Mouse (Mus musculus) heart, adult 2 months (tissue): ENCODE measurements around the gene Olfr1233. TPM values are rescaled to one million over a fixed set of nuclear protein-coding genes. Genes with fewer than 3 reads are reported as not detected.

Source experiments
- DNase-seq, 2 experiments: peaks; one replicate each; pipeline ENCODE4 v3.0.0; 2021
- H3K27ac ChIP-seq: fragments of 200-600 bp; 2 replicates; pipeline ENCODE4 v1.8.1; 2022
- H3K27me3 ChIP-seq: fragments of 200-500 bp; 2 replicates; pipeline ENCODE4 v1.6.1; 2012; ENCODE audit warnings: mild to moderate bottlenecking, low read length, inconsistent platforms, mixed read lengths; ENCODE audit not compliant: control insufficient read depth, insufficient read depth
- H3K36me3 ChIP-seq: fragments of 200-500 bp; 2 replicates; pipeline ENCODE4 v1.6.1; 2012; ENCODE audit warnings: low read length, inconsistent platforms; ENCODE audit not compliant: control insufficient read depth, insufficient read depth
- H3K4me1 ChIP-seq: fragments of 200-500 bp; 2 replicates; pipeline ENCODE4 v1.6.1; 2011; ENCODE audit warnings: low read length; ENCODE audit not compliant: control insufficient read depth, insufficient read depth
- H3K4me3 ChIP-seq: fragments of 200-600 bp; 2 replicates; pipeline ENCODE4 v1.8.1; 2022
- H3K79me2 ChIP-seq: fragments of 200-500 bp; replicated peaks from 2 replicates; pipeline ENCODE4 v1.6.1; 2012; ENCODE audit warnings: mild to moderate bottlenecking, inconsistent platforms, low read length, moderate library complexity, mixed read lengths; ENCODE audit not compliant: control insufficient read depth, insufficient read depth
- H3K9ac ChIP-seq: fragments of 200-500 bp; 2 replicates; pipeline ENCODE4 v1.6.1; 2012; ENCODE audit warnings: low read depth, mild to moderate bottlenecking, control low read depth, inconsistent platforms, low read length, mixed read lengths
- CTCF ChIP-seq: fragments of 200-600 bp; IDR thresholded peaks from 2 replicates; pipeline ENCODE4 v1.8.1; 2022; ENCODE audit warnings: antibody characterized with exemption, mild to moderate bottlenecking, moderate library complexity
- EP300 ChIP-seq: fragments of 200-500 bp; IDR thresholded peaks from 2 replicates; pipeline ENCODE4 v1.6.1; 2011; ENCODE audit warnings: low read depth, low read length, control low read depth; ENCODE audit not compliant: insufficient read depth
- POLR2A ChIP-seq: fragments of 200-500 bp; IDR thresholded peaks from 2 replicates; pipeline ENCODE4 v1.6.1; 2011; ENCODE audit warnings: mild to moderate bottlenecking, low read depth, low read length, control low read depth; ENCODE audit not compliant: insufficient read depth
- WGBS: fragments of 180-500 bp; shearing (Covaris S2); methylation state at CpG from one replicate; pipeline ENCODE4 v1.1.7; 2018; 5-methylcytosine and 5-hydroxymethylcytosine counted together
- intact Hi-C: fragments of 180-260 bp; cut with DNase I; formaldehyde crosslinking; loops from one replicate; pipeline ENCODE4 v1.15.1; 2025
- long read RNA-seq: library from polyadenylated mRNA; stranded (forward); transcript quantifications from one replicate; pipeline ENCODE4 v2.0.0, GENCODE M21; 2021
- polyA plus RNA-seq: library from polyadenylated mRNA; depleted of rRNA; stranded (reverse); fragments of >200 nt; gene quantifications from 2 replicates; pipeline ENCODE4 v1.2.3, GENCODE M21; 2012; rRNA removed
- total RNA-seq, 2 experiments: library from RNA; stranded (reverse); gene quantifications; 2 replicates each; pipeline ENCODE4 v1.2.3; 2021

The Olfr1233 gene
- total RNA-seq (not detected), polyA plus RNA-seq (not detected in 2 replicates)
- long read RNA-seq, result 0 reads

DNA sequence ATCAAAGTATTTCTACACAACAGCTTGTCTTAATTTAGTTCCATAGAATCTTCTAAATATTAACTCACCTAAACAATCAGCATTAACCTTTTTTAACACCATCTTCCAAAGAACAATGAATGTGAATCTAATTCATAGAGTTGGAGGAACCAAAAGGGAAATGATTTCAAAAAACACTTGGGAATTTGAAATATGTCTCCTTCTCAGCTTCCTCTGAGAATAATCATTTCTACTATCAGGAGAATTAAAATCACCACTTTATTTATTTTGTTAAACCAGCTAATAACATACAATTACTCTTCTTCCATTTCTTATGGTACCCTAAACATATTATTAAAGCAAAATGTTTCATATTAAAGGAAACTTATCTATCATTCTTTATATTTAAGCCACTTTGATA is at the start of gene Olfr1233:
Gene Olfr1233 (minus strand): TSS at position 101 of the 400 bp plus-strand sequence.
- no peak within 1 kb of the TSS for H3K9ac ChIP-seq
- H3K36me3 ChIP-seq, result no peaks in the 10 kb centered on the region
- no peaks in the 10 kb centered on the region for H3K4me1 ChIP-seq
- no peak for DNase-seq
- TF ChIP-seq EP300 (no peak), CTCF (no peak), POLR2A (no peak)
- no peaks in the 10 kb centered on the region for H3K27me3 ChIP-seq
- intact Hi-C loops, result no loop called here
- H3K27ac ChIP-seq, result no peak within 1 kb of the TSS
- H3K79me2 ChIP-seq, result no peaks in the 10 kb centered on the region
- H3K4me3 ChIP-seq, result no peak within 1 kb of the TSS

DNA sequence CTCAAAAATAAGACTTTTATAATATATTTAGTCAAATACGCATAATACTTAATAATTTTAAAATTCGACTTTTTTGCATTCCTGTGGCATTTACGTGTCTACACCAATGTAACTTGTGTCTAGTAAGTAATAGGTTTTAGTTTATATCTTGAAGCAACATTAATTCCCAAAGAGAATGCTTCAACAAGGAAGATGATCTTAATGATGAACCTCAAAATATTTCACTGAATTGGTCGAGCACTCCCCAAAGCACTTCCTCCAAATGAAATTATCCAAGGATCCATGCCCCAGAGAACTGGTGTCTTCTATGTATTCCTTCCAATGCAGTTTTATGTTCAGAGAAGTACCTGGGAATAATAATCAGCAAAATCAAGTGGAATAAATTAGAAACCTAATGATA is 22.6 kb upstream of the Olfr1233 start, which contains the start of gene Olfr1234:
Gene Olfr1234 (minus strand): TSS at position 101 of the 400 bp plus-strand sequence.
- Histone ChIP-seq H3K27me3 (no peaks in the 10 kb centered on the region), H3K27ac (no peak within 1 kb of the TSS), H3K79me2 (no peaks in the 10 kb centered on the region), H3K36me3 (no peaks in the 10 kb centered on the region), H3K9ac (no peak within 1 kb of the TSS), H3K4me3 (no peak within 1 kb of the TSS), H3K4me1 (no peaks in the 10 kb centered on the region)
- TF ChIP-seq EP300 (no peak), POLR2A (no peak), CTCF (no peak)
- WGBS, result 73% methylated on average over 4 of the region's 4 CpGs
- DNase-seq, result no peak
- intact Hi-C loops, result no loop called here

DNA sequence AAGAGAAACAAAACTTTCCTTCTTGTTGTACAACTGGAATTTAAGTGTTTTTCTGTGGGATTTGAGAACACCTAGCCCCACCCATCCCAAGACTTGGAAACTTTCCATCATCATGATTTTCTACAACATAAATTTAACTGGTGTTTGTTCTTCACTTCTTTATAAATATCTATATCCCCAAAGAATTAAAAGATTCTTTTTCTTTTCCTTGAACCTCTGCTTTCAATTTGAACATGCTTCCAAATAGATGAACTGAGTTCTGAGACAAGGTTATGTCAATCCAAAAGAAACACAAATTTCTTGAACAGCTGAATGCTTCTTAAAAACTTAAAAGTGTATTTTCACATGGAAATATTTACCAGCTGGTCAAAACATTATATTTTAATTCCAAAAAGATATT is 12.6 kb downstream of the Olfr1233 start, which contains the start of gene Olfr1232:
Gene Olfr1232 (minus strand): TSS at position 101 of the 400 bp plus-strand sequence.
- H3K4me1 ChIP-seq, result no peaks in the 10 kb centered on the region
- no peaks in the 10 kb centered on the region for H3K36me3 ChIP-seq
- no peaks in the 10 kb centered on the region for H3K27me3 ChIP-seq
- H3K27ac ChIP-seq, result no peak within 1 kb of the TSS
- H3K79me2 ChIP-seq, result no peaks in the 10 kb centered on the region
- TF ChIP-seq CTCF, result no peak
- TF ChIP-seq EP300, result no peak
- no peak for TF ChIP-seq POLR2A
- intact Hi-C loops, result no loop called here
- DNase-seq, result no peak
- no peak within 1 kb of the TSS for H3K4me3 ChIP-seq
- no peak within 1 kb of the TSS for H3K9ac ChIP-seq

DNA sequence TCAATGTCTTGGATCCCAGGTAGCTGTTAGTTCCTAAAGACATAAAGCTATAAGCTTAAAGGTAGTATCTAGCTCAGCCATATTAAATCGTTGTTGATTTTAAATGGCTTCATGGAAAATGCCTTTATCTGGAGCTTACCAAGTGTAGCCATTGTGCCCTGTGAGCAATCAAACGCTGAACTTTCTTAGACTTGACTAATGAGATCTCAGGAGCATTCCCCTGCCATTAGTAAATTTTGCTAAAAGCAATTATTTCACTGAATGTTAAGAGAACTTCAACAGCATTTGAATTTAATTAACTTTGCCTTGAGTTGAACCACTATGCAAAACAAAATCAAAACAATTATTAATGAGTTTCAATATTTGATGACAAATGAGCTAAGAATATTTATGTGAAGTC is 35.2 kb downstream of the Olfr1233 start, which contains the start of gene Olfr1231:
Gene Olfr1231 (minus strand): TSS at position 101 of the 400 bp plus-strand sequence.
- no peaks in the 10 kb centered on the region for H3K4me1 ChIP-seq
- no peak within 1 kb of the TSS for H3K4me3 ChIP-seq
- DNase-seq, result no peak
- H3K27me3 ChIP-seq, result no peaks in the 10 kb centered on the region
- 60% methylated on average over 2 of the region's 2 CpGs for WGBS
- no peak within 1 kb of the TSS for H3K27ac ChIP-seq
- TF ChIP-seq CTCF, result no peak
- TF ChIP-seq EP300, result no peak
- no peak for TF ChIP-seq POLR2A
- H3K9ac ChIP-seq, result no peak within 1 kb of the TSS
- no peaks in the 10 kb centered on the region for H3K79me2 ChIP-seq
- intact Hi-C loops, result no loop called here
- H3K36me3 ChIP-seq, result no peaks in the 10 kb centered on the region

DNA sequence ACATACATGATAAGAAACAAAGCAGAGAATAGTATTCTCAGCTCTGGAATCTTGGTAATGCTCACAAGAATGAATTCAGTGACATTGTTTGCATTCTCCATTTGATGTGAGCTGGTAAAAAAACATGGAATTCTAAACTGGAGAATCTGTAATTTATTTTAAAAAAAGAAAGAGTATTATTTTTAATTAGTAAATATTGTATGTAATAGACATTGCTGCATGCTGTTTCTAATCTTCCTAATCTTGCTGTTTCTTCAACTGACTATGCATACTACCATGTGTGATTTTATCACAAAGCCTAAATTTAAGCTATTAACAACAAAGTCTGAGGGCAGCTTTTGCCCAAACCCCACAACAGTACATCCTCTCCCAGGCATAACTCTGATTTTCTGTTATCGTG is 45.0 kb downstream of the Olfr1233 start, which contains the start of gene Olfr1230:
Gene Olfr1230 (minus strand): TSS at position 101 of the 400 bp plus-strand sequence.
- Histone ChIP-seq H3K79me2 (no peaks in the 10 kb centered on the region), H3K4me1 (no peaks in the 10 kb centered on the region), H3K9ac (no peak within 1 kb of the TSS), H3K36me3 (no peaks in the 10 kb centered on the region), H3K4me3 (no peak within 1 kb of the TSS), H3K27me3 (no peaks in the 10 kb centered on the region), H3K27ac (no peak within 1 kb of the TSS)
- 83% methylated on average over 1 of the region's 1 CpGs for WGBS
- no peak for DNase-seq
- TF ChIP-seq POLR2A (no peak), CTCF (no peak), EP300 (no peak)
- intact Hi-C loops, result no loop called here

DNA sequence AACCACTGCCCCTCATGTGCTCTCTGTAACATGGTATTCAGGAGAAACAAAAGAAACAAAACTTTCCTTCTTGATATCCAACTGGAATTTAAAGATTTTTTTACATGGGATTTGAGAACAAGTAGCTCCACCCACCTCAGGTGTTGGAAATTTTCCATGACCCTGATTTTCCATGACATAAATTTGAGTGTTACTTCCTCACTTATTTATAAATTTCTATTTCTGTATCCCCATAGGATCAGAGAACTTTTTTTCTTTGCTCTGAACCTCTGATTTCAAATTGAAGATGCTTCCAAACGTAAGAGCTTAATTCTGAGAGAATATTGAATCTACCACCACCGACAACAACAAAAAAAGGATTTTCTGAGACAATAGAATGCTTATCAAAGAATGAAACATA is 54.3 kb downstream of the Olfr1233 start, which contains the start of gene Olfr1229:
Gene Olfr1229 (minus strand): TSS at position 101 of the 400 bp plus-strand sequence.
- H3K79me2 ChIP-seq, result no peaks in the 10 kb centered on the region
- no peak within 1 kb of the TSS for H3K9ac ChIP-seq
- intact Hi-C loops, result no loop called here
- H3K27ac ChIP-seq, result no peak within 1 kb of the TSS
- no peaks in the 10 kb centered on the region for H3K4me1 ChIP-seq
- no peak for DNase-seq
- H3K27me3 ChIP-seq, result no peaks in the 10 kb centered on the region
- no peak for TF ChIP-seq POLR2A
- TF ChIP-seq CTCF, result no peak
- no peak for TF ChIP-seq EP300
- WGBS, result 43% methylated on average over 2 of the region's 2 CpGs
- H3K36me3 ChIP-seq, result no peaks in the 10 kb centered on the region
- no peak within 1 kb of the TSS for H3K4me3 ChIP-seq

Other genes with a start within 250 kb of the Olfr1233 start
- not detected for gene Olfr1220, start 235.6 kb downstream of the Olfr1233 start, total RNA-seq
- not detected in 2 replicates for gene Olfr1220, start 235.6 kb downstream of the Olfr1233 start, polyA plus RNA-seq
- gene Olfr1221, start 225.1 kb downstream of the Olfr1233 start, total RNA-seq, result not detected
- gene Olfr1221, start 225.1 kb downstream of the Olfr1233 start, polyA plus RNA-seq, result not detected in 2 replicates
- gene Olfr1222, start 209.3 kb downstream of the Olfr1233 start, total RNA-seq, result not detected
- gene Olfr1222, start 209.3 kb downstream of the Olfr1233 start, polyA plus RNA-seq, result not detected in 2 replicates
- gene Olfr1223, start 190.8 kb downstream of the Olfr1233 start, total RNA-seq, result not detected
- gene Olfr1223, start 190.8 kb downstream of the Olfr1233 start, polyA plus RNA-seq, result not detected in 2 replicates
- gene Olfr1224-ps1, start 178.3 kb downstream of the Olfr1233 start, total RNA-seq, result not detected
- not detected in 2 replicates for gene Olfr1224-ps1, start 178.3 kb downstream of the Olfr1233 start, polyA plus RNA-seq
- not detected for gene Olfr1225, start 167.7 kb downstream of the Olfr1233 start, total RNA-seq
- not detected in 2 replicates for gene Olfr1225, start 167.7 kb downstream of the Olfr1233 start, polyA plus RNA-seq
- gene Olfr1226, start 142.3 kb downstream of the Olfr1233 start, total RNA-seq, result not detected
- not detected in 2 replicates for gene Olfr1226, start 142.3 kb downstream of the Olfr1233 start, polyA plus RNA-seq
- not detected for gene Olfr1228, start 88.3 kb downstream of the Olfr1233 start, total RNA-seq
- gene Olfr1228, start 88.3 kb downstream of the Olfr1233 start, polyA plus RNA-seq, result not detected in 2 replicates
- gene Olfr1229, start 54.4 kb downstream of the Olfr1233 start, total RNA-seq, result not detected
- gene Olfr1229, start 54.4 kb downstream of the Olfr1233 start, polyA plus RNA-seq, result not detected in 2 replicates
- not detected for gene Olfr1230, start 45.1 kb downstream of the Olfr1233 start, total RNA-seq
- not detected in 2 replicates for gene Olfr1230, start 45.1 kb downstream of the Olfr1233 start, polyA plus RNA-seq
- gene Olfr1231, start 35.3 kb downstream of the Olfr1233 start, total RNA-seq, result not detected
- not detected in 2 replicates for gene Olfr1231, start 35.3 kb downstream of the Olfr1233 start, polyA plus RNA-seq
- not detected for gene Olfr1232, start 12.7 kb downstream of the Olfr1233 start, total RNA-seq
- gene Olfr1232, start 12.7 kb downstream of the Olfr1233 start, polyA plus RNA-seq, result not detected in 2 replicates
- not detected for gene Olfr1234, start 22.5 kb upstream of the Olfr1233 start, total RNA-seq
- not detected in 2 replicates for gene Olfr1234, start 22.5 kb upstream of the Olfr1233 start, polyA plus RNA-seq
- gene Olfr1238, start 67.3 kb upstream of the Olfr1233 start, total RNA-seq, result not detected
- gene Olfr1238, start 67.3 kb upstream of the Olfr1233 start, polyA plus RNA-seq, result not detected in 2 replicates
- gene Olfr1239, start 78.0 kb upstream of the Olfr1233 start, total RNA-seq, result not detected
- gene Olfr1239, start 78.0 kb upstream of the Olfr1233 start, polyA plus RNA-seq, result not detected in 2 replicates
- not detected for gene Olfr1240, start 100.6 kb upstream of the Olfr1233 start, total RNA-seq
- gene Olfr1240, start 100.6 kb upstream of the Olfr1233 start, polyA plus RNA-seq, result not detected in 2 replicates
- not detected for gene Olfr1241, start 144.7 kb upstream of the Olfr1233 start, total RNA-seq
- gene Olfr1241, start 144.7 kb upstream of the Olfr1233 start, polyA plus RNA-seq, result not detected in 2 replicates
- not detected for gene Olfr1242, start 155.9 kb upstream of the Olfr1233 start, total RNA-seq
- not detected in 2 replicates for gene Olfr1242, start 155.9 kb upstream of the Olfr1233 start, polyA plus RNA-seq
- gene Olfr1243, start 189.1 kb upstream of the Olfr1233 start, total RNA-seq, result not detected
- gene Olfr1243, start 189.1 kb upstream of the Olfr1233 start, polyA plus RNA-seq, result not detected in 2 replicates
- gene Olfr1245, start 236.0 kb upstream of the Olfr1233 start, total RNA-seq, result not detected
- gene Olfr1245, start 236.0 kb upstream of the Olfr1233 start, polyA plus RNA-seq, result not detected in 2 replicates